In the genomic region with DNA sequence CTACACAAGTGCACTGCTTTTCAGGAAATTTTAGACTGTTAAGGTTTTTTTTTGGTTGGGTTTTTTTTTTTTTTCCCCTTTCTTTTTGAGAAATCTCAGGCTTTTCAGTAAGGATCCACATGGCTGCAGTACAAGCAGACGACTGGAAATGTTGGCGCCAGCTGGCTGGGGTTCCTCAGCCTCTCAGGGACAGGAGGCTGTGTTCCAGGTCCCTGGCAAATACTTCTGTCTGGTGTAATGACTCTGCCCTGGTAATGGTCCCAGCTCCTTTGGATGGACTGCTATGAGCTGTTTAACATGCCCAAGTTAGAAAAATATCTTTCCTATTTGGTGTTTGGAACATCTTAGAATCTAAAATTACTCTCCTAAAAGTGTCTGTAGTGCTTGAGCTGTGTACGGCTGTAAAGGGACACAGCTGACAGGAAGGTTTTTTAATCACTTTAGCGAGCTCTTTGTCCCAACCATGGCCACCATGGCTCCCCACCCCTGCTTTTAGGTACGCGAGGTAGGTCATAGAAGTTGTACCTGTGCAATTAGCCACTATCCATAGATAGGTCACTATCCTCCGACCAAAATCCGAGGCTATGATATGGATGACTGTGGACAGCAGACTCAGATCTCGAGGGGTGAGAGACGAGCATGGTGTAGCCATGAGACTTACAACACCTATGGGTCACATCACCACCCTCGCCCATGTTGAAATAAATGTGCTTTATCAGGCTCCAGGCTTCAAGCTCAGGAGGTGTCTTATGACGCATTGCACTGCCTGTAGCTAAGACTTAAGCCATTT, we compare ENCODE assay signal across 9 mouse cellular contexts. TPM values are rescaled to one million over a fixed set of nuclear protein-coding genes. Genes with fewer than 3 reads are reported as not detected.
A peak's percentile ranks its signal among the peaks of the same experiment; 100 is the strongest.
DNase-seq lines count a peak whose midpoint lies in the region; ATAC-seq and TF ChIP-seq lines count a peak whose summit lies in the region.
"Had no signal": no experiment of that assay in that cellular context is flagged by ENCODE, and none has a peak within 500 bp of the region (broad histone marks: within the 10 kb centered on the region; RNA-seq: fewer than 3 reads in every experiment).

No protein-coding gene starts in this region.

- no peaks in the 10 kb centered on the region for H3K27me3 ChIP-seq in thymus, adult 2 months (ENCODE audit: control insufficient read depth, insufficient read depth, low read length)

- intact Hi-C loops in heart, postnatal 14 days (cut with DNase I) = no loop called here

- no peak for TF ChIP-seq CTCF in thymus, adult 2 months (IDR thresholded peaks at IDR 0.05; ENCODE audit: borderline replicate concordance, control insufficient read depth, extremely low read depth, insufficient read depth, low read length, poor library complexity)

- H3K27ac ChIP-seq in thymus, adult 2 months (ENCODE audit: control insufficient read depth, insufficient read depth, low read length) = peak overlapping the region; percentile 99
- H3K27ac ChIP-seq: midbrain, embryonic 12.5 days had no signal

- no peaks in the 10 kb centered on the region for H3K36me3 ChIP-seq in thymus, adult 2 months (ENCODE audit: control insufficient read depth, insufficient read depth, low read length)
- H3K36me3 ChIP-seq: midbrain, embryonic 12.5 days had no signal

- peaks cover 20% of the 10 kb centered on the region for H3K4me1 ChIP-seq in thymus, adult 2 months (replicated peaks; ENCODE audit: control insufficient read depth, insufficient read depth, low read length)

- DNase-seq in adrenal gland, adult 2 months = peak; percentile 28
- no peak for DNase-seq in adrenal gland, adult 18-20 months (ENCODE audit: low spot score in 2 of 2)
- no peak for DNase-seq in thymus, adult 2 months
- DNase-seq in thymus, postnatal 25 days = no peak
- peak; percentile 70 to 77 for DNase-seq in heart, postnatal 14 days
- DNase-seq in lung, postnatal 10 days = peak; percentile 70
- no peak for DNase-seq in spleen, postnatal 10 days (ENCODE audit: low spot score in 2 of 2)

- TF ChIP-seq POLR2A in thymus, adult 2 months (IDR thresholded peaks at IDR 0.05; ENCODE audit: control insufficient read depth, extremely low read depth, insufficient read depth, low read length, poor library complexity) = no peak

- no peak for ATAC-seq in CD4-positive, CD25-positive, alpha-beta regulatory T cell, adult 4 months

- no peak overlapping the region for H3K4me3 ChIP-seq in thymus, adult 2 months (ENCODE audit: control insufficient read depth, insufficient read depth, low read length)
- H3K4me3 ChIP-seq: midbrain, embryonic 12.5 days had no signal

- 81% methylated on average over 12 of the region's 12 CpGs for WGBS in thymus, adult 2 months

RNA-seq across cellular contexts. Expression of a gene that starts 8.9 kb away (rescaled TPM):
- 10 to 100 TPM; 18.3 to 22.9 TPM for total RNA-seq in adrenal gland, adult 2 months (2021)
- polyA plus RNA-seq in adrenal gland, adult 2 months (2012; rRNA removed) = 7.4 and 13.2 TPM in 2 replicates
- total RNA-seq in adrenal gland, adult 18-20 months (2021) = 10 to 100 TPM; 15.6 to 17.9 TPM
- 183 and 201 TPM in 2 replicates for polyA plus RNA-seq in thymus, adult 2 months (2012; rRNA removed)
- 10 to 100 TPM; 26.5 to 34.2 TPM for total RNA-seq in heart, postnatal 14 days (2021)
- 100 to 1,000 TPM; 319 to 341 TPM for polyA plus RNA-seq in CD4-positive, CD25-positive, alpha-beta regulatory T cell, adult 4 months (2017; shearing (Covaris generic))

Comparison
In these comparisons a context has a peak if more than half of its experiments do, and no peak if none do; other contexts are left out.
1. DNase-seq: peak in adrenal gland, adult 2 months (single experiment), heart, postnatal 14 days (2 of 2) and lung, postnatal 10 days (single experiment); none in adrenal gland, adult 18-20 months (0 of 2), thymus, adult 2 months (single experiment), thymus, postnatal 25 days (single experiment) and spleen, postnatal 10 days (0 of 2).